Mouse (Mus musculus): Measurements from ENCODE around the gene Pakap. TPM values are rescaled to one million over a fixed set of nuclear protein-coding genes. Genes with fewer than 3 reads are reported as not detected.

Gene Pakap
- total RNA-seq (2021), result 1 to 10 TPM; 2.8 to 4.8 TPM
- long read RNA-seq, experiment 1, result 0 reads
- long read RNA-seq, experiment 2, result 0 reads

DNA sequence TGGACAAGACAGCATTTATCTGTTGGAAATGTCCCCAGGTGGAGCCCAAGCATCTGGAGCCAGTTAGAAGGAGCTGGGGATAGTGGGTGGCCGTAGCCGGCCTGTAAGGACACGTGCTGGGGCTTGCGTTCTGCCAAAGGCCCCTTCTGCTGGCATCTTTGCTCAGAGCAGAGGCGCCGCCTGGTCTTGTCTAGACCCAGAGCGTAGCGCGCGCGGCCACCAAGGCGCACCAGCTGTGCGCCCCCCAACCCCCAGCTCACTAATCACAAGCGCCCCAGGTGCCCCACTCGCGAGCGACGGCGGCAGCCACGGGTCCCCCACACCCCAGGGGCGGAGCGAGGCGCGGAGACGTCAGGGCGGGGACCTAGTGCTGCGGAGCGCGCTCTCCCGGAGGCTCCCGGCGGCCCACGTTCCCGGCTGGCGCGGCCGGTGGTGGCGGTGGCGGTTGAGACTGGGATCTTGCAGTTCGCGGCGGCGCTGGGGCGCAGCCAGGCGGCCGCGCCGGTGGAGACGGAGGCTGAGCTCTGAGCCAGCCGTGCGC lies at the start of gene Pakap:
Gene Pakap, plus strand, starts transcription at position 514 of the 541 bp plus-strand sequence.
- peak; percentile 7 for DNase-seq (ENCODE audit: low spot score)

DNA sequence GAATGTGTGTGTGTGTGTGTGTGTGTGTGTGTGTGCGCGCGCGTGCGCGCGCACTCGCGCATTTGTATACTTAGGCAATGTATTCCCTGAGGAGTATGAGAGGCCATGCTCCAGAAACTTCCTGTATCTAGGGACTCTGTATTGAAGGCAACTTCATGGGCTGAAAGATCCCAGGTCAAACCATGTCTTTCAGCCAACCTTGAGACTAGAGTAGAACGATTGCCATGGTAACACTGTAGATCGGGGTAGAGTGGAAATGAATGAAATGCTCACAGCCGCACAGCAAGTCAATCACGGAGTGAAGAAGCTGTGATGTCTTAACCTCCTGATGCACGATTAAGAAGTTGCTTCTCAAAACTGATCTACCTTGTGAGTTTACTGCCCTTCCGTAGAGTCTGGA lies 44.5 kb upstream of the Pakap start:
- no peak for DNase-seq (ENCODE audit: low spot score)

DNA sequence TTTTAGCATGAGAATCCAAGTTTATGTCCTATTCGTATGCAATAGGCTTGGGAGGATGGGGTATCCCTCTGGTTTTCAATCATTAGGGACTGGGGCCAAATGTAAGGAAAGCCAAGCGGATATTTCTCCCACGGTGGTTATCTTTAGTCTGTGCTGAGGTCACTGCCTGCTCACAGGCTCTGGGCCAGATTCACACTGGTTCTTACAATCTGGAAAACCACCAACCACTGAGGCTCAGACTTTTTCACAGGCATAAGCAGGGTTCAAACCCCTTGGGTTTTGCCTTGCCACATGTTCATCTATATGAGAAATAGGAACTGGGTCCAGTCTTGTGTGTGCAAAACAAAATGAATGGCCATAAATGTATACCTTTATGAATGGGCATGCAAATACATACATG lies 43.5 kb upstream of the Pakap start:
- DNase-seq (ENCODE audit: low spot score), result no peak

DNA sequence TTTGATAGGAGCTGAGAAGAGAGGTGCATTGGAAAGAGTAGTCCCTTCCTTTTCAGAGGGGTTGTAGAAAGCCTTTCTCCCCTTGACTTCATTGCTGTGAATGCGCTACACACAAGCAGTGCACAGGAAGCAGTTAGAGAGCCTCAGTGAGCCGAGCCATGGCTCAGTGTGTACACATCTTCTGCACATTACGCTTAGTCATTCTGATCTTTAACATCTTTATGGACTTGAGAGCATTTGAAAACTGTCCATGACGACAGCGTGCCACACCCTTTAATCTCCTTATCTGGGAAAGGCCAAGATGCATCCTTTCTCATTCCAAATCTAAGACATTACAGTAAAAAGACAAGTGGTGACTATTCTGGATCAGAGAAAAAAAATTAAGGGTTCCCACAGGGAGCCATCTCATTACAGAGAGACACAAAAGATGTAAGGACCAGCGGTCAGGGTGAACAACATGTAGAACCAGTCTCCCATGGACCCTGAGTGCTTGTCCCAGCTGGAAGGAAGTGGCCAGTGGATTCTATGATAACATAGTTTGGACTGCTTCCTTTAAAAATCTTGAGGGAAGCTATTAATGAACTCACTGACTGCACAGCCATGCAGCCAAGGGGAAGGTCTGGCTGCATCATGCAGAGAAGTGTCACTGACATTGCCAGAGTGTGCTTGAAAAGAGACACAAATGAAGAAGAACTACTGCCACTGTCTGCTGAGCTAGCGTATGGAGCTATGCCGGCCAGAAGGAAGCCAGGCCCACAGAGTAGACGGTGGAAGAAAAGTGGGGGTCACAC lies 42.6 kb upstream of the Pakap start:
- DNase-seq (ENCODE audit: low spot score), result no peak

DNA sequence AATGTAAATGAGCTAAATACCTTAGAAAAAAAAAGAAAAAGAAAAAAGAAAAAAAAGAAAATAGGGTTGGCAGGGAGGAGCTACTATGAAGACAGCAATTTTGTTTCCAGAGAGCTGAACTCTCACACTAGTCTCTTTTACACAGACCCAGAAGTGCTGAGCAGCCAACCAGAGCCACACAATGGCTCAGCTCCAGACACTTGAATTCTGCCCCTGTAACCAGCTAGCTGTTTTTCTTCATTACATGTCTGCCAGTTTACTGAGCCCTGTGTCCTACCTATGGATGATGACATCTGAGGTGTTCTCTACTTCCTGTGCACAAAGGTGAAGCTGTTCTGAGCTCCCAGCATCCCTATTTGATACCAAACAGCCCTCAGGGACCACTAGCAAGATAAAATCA lies 39.7 kb upstream of the Pakap start:
- no peak for DNase-seq (ENCODE audit: low spot score)

DNA sequence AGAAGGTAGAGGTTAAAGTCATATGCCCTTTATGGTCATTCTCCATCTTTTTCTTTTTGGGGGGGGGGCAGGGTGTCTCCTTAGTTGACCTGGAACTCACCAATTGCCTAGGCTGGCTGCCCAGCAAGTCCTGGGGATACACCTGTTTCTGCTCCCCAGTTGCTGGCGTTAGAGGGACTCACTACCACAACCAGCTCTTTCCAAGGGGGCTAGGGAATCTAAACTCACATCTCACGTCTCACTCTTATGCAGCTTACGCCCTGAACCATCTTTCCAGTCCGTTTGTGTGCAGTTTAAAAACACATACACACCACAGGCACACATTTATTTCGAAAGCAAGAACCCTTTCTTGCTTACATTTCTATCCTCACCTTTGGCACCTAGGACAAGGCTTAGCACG lies 34.3 kb upstream of the Pakap start:
- no peak for DNase-seq (ENCODE audit: low spot score)

DNA sequence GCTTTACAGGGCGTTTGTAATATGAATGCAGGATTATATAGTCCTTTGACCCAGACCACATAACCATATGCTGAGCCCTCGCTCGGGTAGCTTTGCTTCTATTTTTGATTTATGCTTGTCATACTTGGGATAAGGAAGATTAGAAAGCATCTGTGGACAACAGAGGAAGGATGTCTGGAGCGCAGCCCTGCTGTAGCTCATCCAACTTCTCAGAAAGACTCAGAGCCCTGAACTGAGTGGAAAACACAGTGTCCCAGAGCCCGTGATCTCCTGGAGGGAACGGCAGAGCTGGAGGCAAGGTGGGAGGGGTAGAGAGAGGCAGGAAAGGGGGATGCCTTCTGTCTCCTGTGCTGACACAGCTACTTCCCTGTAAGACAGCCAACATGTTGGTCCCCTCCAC lies 33.7 kb upstream of the Pakap start:
- DNase-seq (ENCODE audit: low spot score), result no peak

DNA sequence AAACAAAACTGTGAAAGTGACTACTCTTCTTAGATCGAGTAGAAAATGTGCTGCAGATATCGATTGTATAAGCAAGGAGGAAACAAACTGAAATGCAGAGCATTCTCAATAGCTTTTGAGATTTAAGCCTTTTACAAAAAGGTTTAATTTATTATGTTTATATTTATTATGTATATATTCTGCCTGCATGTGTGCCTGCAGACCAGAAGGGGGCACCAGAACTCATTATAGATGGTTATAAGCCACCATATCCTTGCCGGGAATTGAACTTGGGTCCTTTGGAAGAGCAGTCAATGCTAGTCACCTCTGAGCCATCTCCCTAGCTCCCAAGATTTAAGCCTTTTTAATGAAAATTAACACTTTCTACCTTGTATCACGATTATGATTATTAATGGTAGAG lies 32.9 kb upstream of the Pakap start:
- DNase-seq (ENCODE audit: low spot score), result no peak

DNA sequence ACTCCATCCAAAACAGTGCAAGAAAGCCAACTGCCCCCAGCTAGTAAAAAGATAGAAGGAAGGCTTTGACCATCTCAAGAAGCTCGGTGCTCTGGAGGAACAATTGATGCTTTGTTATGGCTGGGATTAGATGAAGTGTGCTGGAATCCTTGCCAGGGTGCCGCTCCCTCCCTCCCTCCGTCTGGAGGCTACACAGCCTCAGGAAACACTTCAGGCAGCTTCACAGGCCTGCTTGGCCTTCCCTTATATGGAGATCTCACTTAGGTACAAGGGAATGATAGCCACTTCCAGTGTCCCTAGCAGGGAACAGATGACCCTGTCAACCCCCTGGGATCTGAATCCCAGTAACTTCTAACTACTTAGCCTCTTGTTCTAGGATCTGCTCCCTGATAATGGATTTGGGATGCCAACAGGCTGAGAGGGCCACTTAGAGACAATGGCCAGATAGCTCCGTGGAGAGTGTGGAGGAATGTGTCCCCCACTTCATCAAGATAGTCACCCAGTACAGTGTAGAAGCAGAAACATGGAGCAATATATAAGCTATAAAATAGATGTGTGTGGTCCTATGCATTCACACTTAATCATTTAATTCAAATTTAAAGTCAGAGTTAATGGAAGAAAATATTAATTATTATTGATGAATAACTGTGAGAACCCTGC lies 29.8 kb upstream of the Pakap start:
- DNase-seq (ENCODE audit: low spot score), result no peak

DNA sequence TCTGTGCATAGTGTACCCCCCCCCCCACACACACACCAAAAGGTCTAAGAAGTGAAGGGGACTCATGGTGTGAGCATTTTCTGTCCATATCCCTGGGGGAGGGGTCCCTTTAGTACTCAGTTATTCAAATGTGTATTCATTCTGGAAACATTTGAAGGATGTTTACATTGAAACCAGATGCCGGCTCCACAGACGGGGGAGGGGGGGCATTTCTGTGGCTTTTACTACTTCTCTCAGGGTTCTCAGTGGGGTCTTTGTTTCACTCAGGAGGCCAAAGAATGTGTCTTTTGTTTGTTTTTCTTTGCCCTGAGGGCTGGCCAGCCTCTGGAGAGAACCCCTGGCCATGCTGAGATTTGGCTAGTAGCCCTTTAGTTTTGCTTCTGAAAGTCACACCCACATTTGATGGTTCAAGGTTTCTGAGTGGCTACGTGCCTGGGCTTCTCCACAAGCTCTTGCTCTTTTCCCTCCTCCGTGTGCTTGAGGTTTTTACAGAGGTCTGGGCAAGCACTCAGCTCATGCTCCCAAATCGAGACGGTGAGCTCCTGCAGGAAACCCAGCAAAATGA lies 24.2 kb upstream of the Pakap start:
- DNase-seq (ENCODE audit: low spot score), result no peak

DNA sequence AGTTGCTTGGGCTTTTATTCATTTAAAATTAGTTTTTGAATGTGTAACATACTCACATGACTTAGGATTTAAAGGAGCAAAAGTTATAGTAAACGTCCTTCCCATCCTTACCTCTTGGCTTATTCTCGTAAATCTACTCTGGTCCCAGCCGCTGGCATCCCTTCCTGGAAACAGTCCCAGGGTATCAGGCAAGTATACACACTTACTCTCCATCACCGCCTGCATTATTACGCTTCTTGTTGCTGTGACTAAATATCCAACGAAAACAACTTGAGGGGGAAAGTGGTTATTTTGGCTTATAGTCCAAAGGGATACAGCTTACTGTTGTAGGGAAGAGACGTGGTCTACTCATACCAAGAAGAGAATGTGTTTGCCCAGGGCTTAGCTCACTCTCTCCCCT lies 20.2 kb upstream of the Pakap start:
- no peak for DNase-seq (ENCODE audit: low spot score)

DNA sequence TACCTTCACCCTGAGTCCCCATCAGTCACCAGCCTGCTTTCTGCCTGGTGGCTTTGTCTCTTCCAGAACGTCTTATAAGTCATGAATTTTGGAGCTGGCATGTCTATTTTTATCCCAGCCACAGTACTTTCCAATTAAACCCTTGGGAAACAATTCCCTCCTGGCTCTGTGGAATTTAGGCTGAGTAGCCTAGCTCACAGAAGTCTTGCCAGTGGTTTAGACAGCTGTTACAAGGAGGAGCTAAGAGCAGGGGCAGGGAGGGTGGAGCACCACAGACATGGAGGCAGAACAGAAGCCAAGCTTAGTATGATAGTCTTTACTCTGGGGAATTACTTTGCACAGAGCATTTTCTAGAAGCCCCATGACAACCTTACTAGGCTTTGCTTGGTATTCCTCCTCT lies 17.8 kb upstream of the Pakap start:
- DNase-seq (ENCODE audit: low spot score), result no peak

DNA sequence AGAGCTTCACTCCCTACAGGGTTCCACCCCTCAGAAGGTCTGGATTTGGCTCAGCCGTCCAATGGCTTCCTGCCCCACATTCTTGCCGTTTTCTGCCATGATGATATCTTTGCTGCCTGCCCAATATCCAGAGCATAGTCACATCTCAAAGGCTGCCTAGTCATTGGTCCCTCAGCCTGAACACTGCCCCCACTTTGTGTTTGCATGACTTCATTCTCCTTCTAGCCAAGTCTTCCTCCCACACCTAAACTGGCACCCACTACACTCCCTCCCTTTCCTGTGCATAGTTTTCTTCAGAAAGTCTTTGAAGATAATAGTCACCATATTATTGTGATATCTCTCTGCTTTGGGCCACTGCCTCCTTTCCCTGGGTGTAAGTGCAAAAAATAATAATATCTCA lies 10.9 kb upstream of the Pakap start:
- no peak for DNase-seq (ENCODE audit: low spot score)

DNA sequence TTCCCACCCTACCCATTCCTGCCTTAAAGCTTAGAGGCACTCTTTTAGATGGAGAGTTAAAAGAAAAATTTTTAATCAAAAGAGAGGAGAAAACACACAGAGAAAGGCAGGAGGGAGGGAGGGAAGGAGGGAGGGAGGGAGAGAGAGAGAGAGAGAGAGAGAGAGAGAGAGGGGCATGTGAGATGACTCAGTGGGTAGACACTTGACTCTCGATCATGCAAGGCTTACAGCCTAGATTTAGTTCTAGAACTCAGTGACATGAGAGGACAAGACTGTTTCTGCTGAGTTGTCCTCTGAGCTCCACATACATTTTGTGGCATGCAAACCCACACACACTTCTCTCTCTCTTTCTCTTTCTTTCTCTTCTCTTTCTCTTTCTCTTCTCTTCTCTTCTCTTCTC lies 8.5 kb upstream of the Pakap start:
- DNase-seq (ENCODE audit: low spot score), result no peak

DNA sequence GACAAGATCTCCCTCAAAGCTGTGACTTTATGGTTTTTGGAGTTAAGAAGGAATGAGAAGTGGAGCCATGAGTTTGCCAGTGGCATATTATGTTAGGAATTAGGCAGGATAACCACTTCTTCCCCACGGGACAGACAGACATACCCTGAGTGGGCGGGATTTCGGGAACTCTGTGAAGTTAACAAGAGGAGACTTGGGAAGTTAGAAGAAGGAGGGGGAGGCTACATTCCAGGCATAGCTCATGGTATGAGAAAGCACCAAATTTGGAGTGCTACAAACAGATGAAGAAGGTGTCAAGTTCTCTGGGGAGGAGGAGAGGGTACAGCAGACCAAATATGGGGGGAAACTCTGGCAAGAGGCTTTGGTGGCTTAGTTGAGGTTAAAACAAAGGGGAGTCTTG lies 8.0 kb upstream of the Pakap start:
- no peak for DNase-seq (ENCODE audit: low spot score)

DNA sequence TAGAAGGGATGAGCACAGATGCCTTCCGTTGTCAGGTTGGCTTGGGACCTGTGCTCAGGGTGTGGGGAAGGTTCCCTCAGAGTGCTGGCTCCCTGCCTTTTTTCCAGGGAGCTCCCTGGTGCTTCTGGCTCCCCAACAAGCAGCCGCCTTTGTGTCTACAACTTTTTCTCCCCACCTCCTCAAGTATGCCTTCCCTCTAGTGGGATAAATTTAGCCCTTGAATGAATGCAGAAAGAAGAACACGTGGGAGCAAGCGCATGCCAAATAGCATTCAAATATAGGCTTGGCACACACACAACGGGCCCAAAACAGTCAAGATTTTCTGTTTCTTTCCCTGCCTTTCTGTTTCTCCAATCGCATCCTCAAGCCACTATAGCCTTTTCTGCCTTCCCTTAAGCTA lies 6.9 kb upstream of the Pakap start:
- DNase-seq (ENCODE audit: low spot score), result peak; percentile 3

DNA sequence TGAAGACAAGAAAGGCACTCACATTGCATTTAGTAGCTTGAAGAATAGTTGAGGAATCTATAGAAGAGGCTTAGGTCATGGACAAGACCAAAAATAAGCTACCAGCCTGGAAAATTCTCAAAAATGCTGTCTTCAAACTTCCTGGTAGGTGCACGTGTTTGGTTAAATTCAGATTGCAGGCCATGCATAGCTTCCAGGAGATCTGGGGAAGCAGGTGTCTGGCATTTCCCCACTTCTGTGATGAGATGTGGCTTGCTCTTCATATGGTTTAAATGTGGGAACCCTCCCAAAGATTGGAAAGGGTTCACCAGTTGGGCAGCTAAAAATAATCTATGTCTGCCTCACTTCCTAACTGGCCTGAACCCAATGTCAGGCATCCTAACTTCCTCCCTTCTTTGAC lies 2.7 kb upstream of the Pakap start:
- DNase-seq (ENCODE audit: low spot score), result no peak

DNA sequence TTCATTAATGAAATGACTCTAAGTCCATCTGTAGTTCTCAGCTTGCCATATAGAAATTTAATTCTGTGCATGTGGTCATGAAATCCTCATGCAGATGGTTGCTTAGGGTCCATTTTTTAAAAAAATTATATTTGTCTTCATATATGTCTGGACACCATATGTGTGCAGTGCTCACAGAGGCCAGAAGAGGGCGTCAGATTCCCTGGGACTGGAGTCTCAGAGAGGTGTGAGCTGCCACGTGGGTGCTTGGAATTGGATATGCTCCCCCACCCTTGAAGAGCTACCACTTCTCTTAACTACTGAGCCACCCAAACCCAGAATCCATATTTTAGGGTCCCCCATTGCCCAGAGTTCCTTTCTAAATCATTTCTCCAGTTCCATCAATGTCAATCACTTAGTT lies 2.2 kb upstream of the Pakap start:
- DNase-seq (ENCODE audit: low spot score), result no peak

DNA sequence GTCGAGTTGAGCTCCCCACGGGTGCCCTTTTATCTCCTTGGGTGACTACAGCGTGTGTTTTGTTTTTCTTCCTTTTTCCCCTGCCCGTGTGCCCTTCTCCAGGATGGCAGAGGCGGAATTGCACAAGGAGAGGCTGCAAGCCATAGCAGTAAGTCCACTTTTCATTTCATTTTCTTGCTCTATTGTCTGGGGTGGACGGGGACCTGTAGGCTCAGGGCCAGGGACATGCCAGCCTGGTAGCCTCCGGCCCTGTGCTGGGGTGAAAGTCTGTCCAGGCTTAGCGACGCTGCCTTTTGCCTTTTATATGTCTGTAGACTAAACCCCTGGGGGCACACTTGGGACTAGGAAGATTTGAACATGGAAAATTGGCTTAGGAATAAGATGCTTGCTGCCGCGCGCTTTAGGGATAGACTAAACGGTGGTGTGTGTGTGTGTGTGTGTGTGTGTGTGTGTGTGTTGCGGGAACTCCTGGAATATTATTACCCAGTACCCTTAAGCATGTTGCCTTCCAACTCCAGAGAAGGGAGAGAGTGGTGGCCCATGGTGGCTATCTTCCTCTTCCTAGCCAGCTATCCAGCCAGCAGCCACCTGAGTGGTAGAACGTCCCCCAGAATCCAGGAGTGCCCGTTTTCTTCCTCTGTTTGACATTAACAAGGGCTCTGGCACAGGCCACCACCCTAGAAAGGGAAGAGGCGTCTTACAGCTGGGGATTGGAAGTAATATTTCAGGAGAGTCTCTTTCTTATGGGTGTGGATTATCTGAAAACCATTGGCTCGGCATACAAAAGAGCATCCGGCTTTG lies 489 bp downstream of the Pakap start:
- DNase-seq (ENCODE audit: low spot score), result no peak

DNA sequence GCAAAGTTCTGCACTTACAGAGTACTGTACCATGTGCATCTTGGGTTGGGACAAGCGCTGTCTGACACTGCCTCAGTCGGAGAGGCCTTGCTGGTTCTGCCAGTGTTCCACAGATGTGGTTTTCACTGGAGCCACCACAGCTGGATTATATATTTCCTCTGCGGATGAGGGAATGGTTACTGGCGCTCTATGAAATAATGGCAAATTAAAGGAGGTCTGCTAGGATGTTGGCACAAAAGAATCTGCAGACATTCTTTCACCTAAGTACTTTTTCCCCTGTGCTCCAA lies 1.0 kb downstream of the Pakap start:
- DNase-seq (ENCODE audit: low spot score), result no peak

DNA sequence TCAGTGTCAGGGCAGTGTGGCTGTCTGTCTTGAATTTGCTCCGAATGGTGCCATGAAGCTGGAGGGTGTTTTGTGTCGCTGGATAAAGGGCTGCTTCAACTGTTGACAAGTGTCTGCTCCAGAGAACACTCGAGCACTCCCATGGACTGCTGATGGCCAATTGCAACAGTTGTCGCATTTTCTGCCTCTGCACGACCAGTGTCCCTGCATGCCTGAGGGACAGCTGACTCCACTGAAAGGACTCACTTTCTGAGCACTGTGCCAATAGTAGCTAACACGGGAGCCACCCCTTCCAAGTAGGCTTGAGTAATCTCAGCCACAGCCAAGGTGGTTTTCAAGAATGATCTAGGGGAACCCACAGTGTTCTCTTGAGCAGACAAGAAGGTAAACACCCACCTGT lies 1.7 kb downstream of the Pakap start:
- DNase-seq (ENCODE audit: low spot score), result no peak

DNA sequence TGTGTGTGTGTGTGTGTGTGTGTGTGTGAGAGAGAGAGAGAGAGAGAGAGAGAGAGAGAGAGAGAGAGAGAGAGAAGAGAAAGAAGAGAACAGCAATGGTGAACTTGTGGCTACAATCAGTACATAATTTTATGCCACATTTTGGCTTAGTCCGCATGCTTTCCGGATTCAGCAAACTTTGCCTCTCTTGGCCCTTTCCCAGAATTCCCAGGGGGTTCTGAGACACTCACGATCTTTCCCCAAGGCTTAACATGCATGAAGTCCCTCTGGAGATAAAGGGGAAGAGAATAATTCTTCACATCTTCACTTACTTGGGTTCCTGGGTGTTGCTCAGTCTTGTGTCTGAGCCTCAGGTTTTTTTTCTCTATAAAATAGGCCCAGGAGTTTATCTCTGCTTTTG lies 2.2 kb downstream of the Pakap start:
- DNase-seq (ENCODE audit: low spot score), result no peak

Data from gastrocnemius, adult 18-20 months (tissue).